Mouse (Mus musculus) megakaryocyte, embryonic 14.5 days (primary cell): ENCODE results near the gene Mul1.

Experiments
- FLI1 ChIP-seq: IDR thresholded peaks from 2 replicates; pipeline ENCODE4 v1.6.1; 2012; ENCODE audit warnings: low read length, inconsistent platforms, mixed read lengths
- GATA1 ChIP-seq: IDR thresholded peaks from 3 replicates; pipeline ENCODE4 v1.6.1; 2012; ENCODE audit warnings: mixed read lengths, low read length, inconsistent platforms, borderline replicate concordance

GRCm38 (mm10) chr4:138454571-138455140 lies 20.2 kb downstream of the Mul1 start:
- no peak for TF ChIP-seq GATA1
- TF ChIP-seq FLI1 = no peak
